Mouse (Mus musculus) MEL (cell line): Measurements from ENCODE around the gene Gm10300.

Experiments used
- CTCF ChIP-seq, 3 experiments: IDR thresholded peaks in 2 of 3; conservative IDR thresholded peaks in 1 of 3; 2 replicates each; pipeline ENCODE4 v1.5.1; 2011 to 2012; ENCODE audit warnings: low read length in 3 of 3, low read depth in 2 of 3, mild to moderate bottlenecking in 2 of 3, improper control_type of control experiment in 1 of 3, inconsistent platforms in 1 of 3, mixed read lengths in 1 of 3, moderate library complexity in 1 of 3; ENCODE audit not compliant: control insufficient read depth in 1 of 3, insufficient read depth in 1 of 3, poor library complexity in 1 of 3, severe bottlenecking in 1 of 3
- ELF1 ChIP-seq: IDR thresholded peaks from 2 replicates; pipeline ENCODE4 v1.6.1; 2014; ENCODE audit warnings: low read depth, mild to moderate bottlenecking, inconsistent platforms, low read length, improper control_type of control experiment, moderate library complexity
- MYC ChIP-seq: IDR thresholded peaks from 2 replicates; pipeline ENCODE4 v1.6.1; 2011; ENCODE audit warnings: low read depth, mild to moderate bottlenecking, low read length, improper control_type of control experiment, moderate library complexity
- POLR2A ChIP-seq, 2 experiments: IDR thresholded peaks; 2 replicates each; pipeline ENCODE4 v1.6.1; 2011 to 2012; ENCODE audit warnings: low read length in 2 of 2, mild to moderate bottlenecking in 2 of 2, control low read depth in 1 of 2, improper control_type of control experiment in 1 of 2, low read depth in 1 of 2, moderate library complexity in 1 of 2; ENCODE audit not compliant: control insufficient read depth in 1 of 2, insufficient read depth in 1 of 2, poor library complexity in 1 of 2
- SMC3 ChIP-seq: IDR thresholded peaks from 2 replicates; pipeline ENCODE4 v1.6.1; 2011; ENCODE audit warnings: low read depth, low read length, improper control_type of control experiment
- USF1 ChIP-seq: IDR thresholded peaks from 2 replicates; pipeline ENCODE4 v1.6.1; 2014; ENCODE audit warnings: low read depth, mild to moderate bottlenecking, inconsistent platforms, low read length, improper control_type of control experiment, moderate library complexity
- USF2 ChIP-seq, 2 experiments: IDR thresholded peaks; 2 replicates each; pipeline ENCODE4 v1.6.1; 2011 to 2012; ENCODE audit warnings: improper control_type of control experiment in 2 of 2, low read length in 2 of 2, borderline replicate concordance in 1 of 2, inconsistent platforms in 1 of 2, low read depth in 1 of 2, mild to moderate bottlenecking in 1 of 2; ENCODE audit not compliant: insufficient read depth in 1 of 2
- ZMIZ1 ChIP-seq: IDR thresholded peaks from 2 replicates; pipeline ENCODE4 v1.6.1; 2012; ENCODE audit warnings: low read depth, mild to moderate bottlenecking, inconsistent platforms, low read length, improper control_type of control experiment, moderate library complexity

- TF ChIP-seq USF1 (no peak), CTCF (IDR thresholded peaks at IDR 0.05 in 2 of 3, conservative IDR thresholded peaks at IDR 0.05 in 1 of 3; ENCODE audit: control insufficient read depth in 1 of 3, insufficient read depth in 1 of 3, low read depth in 2 of 3, low read length in 3 of 3, poor library complexity in 1 of 3, severe bottlenecking in 1 of 3) (no peak), ZMIZ1 (no peak), ELF1 (no peak), MYC (no peak), SMC3 (no peak), USF2 (IDR thresholded peaks at IDR 0.05; ENCODE audit: borderline replicate concordance in 1 of 2, insufficient read depth in 1 of 2, low read depth in 1 of 2, low read length in 2 of 2) (no peak), POLR2A (IDR thresholded peaks at IDR 0.05; ENCODE audit: control insufficient read depth in 1 of 2, insufficient read depth in 1 of 2, low read depth in 1 of 2, low read length in 2 of 2, poor library complexity in 1 of 2) (no peak)
Observed at GRCm38 (mm10) chr4:132048995-132049404, 25.5 kb upstream of the Gm10300 start.
